Mouse (Mus musculus) E14TG2a.4 (cell line): ENCODE results near the gene Gm10184.
A peak's percentile ranks its signal among the peaks of the same experiment; 100 is the strongest.
"Not testable (repeated sequence)": the region's sequence is repeated elsewhere in the genome, so short reads cannot be mapped to it uniquely, and the experiment has no call there.

Experiments
- CTCF ChIP-seq: conservative IDR thresholded peaks from 2 replicates; pipeline ENCODE4 v1.5.1; 2014; ENCODE audit warnings: low read length
- NANOG ChIP-seq: IDR thresholded peaks from 2 replicates; pipeline ENCODE4 v1.6.1; 2014; ENCODE audit warnings: borderline replicate concordance, low read length, mixed read lengths

DNA sequence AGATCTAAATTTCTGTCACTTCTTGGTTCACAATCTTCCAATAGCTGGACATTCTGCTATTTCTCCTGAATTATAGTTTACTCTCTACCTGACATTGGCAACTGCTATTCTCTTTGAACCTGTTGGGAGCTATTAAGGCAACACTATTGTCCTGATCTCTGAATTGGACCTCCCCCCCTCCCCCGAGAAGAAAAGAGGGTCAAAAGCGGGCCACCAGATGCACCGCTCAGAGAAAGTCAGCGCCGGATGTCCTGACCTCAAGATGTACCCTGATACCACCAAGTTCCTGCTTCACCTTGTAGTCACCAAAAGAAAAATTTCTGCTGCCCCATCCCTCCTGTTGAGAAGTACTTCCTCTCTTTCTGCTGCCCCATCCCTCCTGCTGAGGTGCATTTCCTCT lies 5.5 kb downstream of the Gm10184 start:
- not testable (repeated sequence) for TF ChIP-seq CTCF
- TF ChIP-seq NANOG: peak; percentile 20; the same call in 1 of the 2 replicates
